Mouse (Mus musculus) neural tube, embryonic 15.5 days (tissue): ENCODE results near the gene Slc7a6. TPM values are rescaled to one million over a fixed set of nuclear protein-coding genes. Genes with fewer than 3 reads are reported as not detected.

Experiments
- ATAC-seq: fragments of 200-750 bp; cut with Nextera tagmentation; 2 replicates; pipeline ENCODE4 v1.8.0; 2017; ENCODE audit warnings: mild to moderate bottlenecking, moderate TSS enrichment, moderate library complexity; ENCODE audit not compliant: low FRiP score
- H3K27ac ChIP-seq: fragments of 300-500 bp; sonication (generic); replicated peaks from 2 replicates; pipeline ENCODE4 v1.5.1; 2015; ENCODE audit warnings: mild to moderate bottlenecking, inconsistent platforms
- H3K27me3 ChIP-seq: fragments of 300-500 bp; sonication (generic); replicated peaks from 2 replicates; pipeline ENCODE4 v1.6.1; 2015; ENCODE audit warnings: inconsistent platforms
- H3K36me3 ChIP-seq: fragments of 300-500 bp; sonication (generic); 2 replicates; pipeline ENCODE4 v1.6.1; 2015; ENCODE audit warnings: inconsistent platforms
- H3K4me1 ChIP-seq: fragments of 300-500 bp; sonication (generic); 2 replicates; pipeline ENCODE4 v1.6.1; 2015; ENCODE audit warnings: inconsistent platforms
- H3K4me2 ChIP-seq: fragments of 300-500 bp; sonication (generic); 2 replicates; pipeline ENCODE4 v1.6.1; 2015; ENCODE audit warnings: inconsistent platforms, mild to moderate bottlenecking, moderate library complexity
- H3K4me3 ChIP-seq: fragments of 300-500 bp; sonication (generic); replicated peaks from 2 replicates; pipeline ENCODE4 v1.5.1; 2015; ENCODE audit warnings: mild to moderate bottlenecking, inconsistent platforms
- H3K9ac ChIP-seq: fragments of 300-500 bp; sonication (generic); replicated peaks from 2 replicates; pipeline ENCODE4 v1.6.1; 2015; ENCODE audit warnings: mild to moderate bottlenecking, inconsistent platforms
- H3K9me3 ChIP-seq: fragments of 300-500 bp; sonication (generic); replicated peaks from 2 replicates; pipeline ENCODE4 v1.6.1; 2016; ENCODE audit warnings: inconsistent platforms
- WGBS: fragments of 180-500 bp; shearing (Covaris S2); methylation state at CpG from one replicate; pipeline ENCODE4 v1.1.7; 2015; ENCODE audit warnings: mixed read lengths; 5-methylcytosine and 5-hydroxymethylcytosine counted together
- polyA plus RNA-seq: library from polyadenylated mRNA; unstranded; fragments of >200 nt; fragmentation: Nextera tagmentation; extraction: Ambion mirVana; gene quantifications from 2 replicates; pipeline ENCODE4 v1.2.1, GENCODE M21; 2015

Gene Slc7a6
- polyA plus RNA-seq, 1 experiment from 2014 or later: 55.6 TPM

DNA sequence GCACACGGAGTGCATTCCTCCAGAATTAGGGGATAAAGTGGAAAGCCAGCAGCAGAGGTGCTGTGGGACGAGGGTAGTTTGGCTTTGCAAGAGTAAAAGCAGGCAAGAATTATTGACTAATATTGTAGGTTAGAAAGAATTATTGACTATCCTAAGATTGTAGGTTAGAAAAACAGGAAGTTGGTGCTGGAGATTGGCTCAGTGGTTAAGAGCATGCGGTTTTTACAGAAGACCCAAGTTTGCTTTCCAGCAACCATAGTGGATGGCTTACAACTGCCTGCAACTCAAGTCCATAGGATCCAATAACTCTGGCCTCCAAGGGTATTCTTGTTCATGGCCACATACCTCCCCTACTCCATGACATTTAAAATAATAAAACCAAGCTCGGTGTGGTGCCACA lies 22.6 kb upstream of the Slc7a6 start:
- Histone ChIP-seq H3K4me3 (no peak overlapping the region), H3K4me2 (no peak overlapping the region), H3K9ac (no peak overlapping the region), H3K36me3 (no peaks in the 10 kb centered on the region), H3K9me3 (no peaks in the 10 kb centered on the region), H3K4me1 (peaks cover 11% of the 10 kb centered on the region), H3K27ac (no peak overlapping the region), H3K27me3 (no peaks in the 10 kb centered on the region)
- WGBS: 94% methylated on average over 4 of the region's 4 CpGs
- ATAC-seq: no peak

DNA sequence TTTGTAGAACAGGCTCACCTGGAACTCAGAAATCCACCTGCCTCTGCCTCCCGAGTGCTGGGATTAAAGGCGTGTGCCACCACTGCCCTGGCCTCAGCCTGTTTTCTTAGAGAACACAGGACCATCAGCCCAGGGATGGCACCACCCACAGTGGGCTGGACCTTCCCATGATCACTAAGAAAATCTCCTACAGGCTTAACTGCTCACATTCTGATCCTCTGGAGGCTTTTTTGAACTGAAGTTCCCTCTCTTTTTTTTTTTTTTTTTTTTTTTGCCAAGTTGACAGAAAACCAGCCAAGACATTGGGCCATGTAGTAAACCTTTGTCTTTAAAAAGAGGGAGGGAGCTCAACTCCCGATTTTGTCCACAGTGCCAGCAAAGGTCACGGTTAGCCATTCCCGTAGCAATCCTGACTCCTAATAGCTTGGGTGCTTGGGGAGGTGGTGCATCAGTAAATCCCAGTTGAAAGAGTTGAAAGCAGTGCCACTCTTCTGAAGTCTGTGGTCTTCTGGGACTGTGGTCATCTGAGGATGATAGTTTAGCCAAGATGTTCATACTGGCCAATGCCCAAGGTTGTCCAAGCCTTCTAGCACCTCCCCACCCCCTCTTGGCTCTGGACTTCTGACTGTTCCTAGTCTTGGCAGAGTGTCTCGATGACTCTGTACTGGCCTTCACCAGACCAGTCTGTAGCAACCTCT lies 20.6 kb upstream of the Slc7a6 start:
- no peaks in the 10 kb centered on the region for H3K36me3 ChIP-seq
- H3K4me1 ChIP-seq: peaks cover 21% of the 10 kb centered on the region
- no peak for ATAC-seq
- no peak overlapping the region for H3K4me2 ChIP-seq
- no peak overlapping the region for H3K4me3 ChIP-seq
- H3K27me3 ChIP-seq: no peaks in the 10 kb centered on the region
- no peak overlapping the region for H3K27ac ChIP-seq
- no peak overlapping the region for H3K9ac ChIP-seq
- H3K9me3 ChIP-seq: no peaks in the 10 kb centered on the region
- WGBS: 86% methylated on average over 6 of the region's 6 CpGs

DNA sequence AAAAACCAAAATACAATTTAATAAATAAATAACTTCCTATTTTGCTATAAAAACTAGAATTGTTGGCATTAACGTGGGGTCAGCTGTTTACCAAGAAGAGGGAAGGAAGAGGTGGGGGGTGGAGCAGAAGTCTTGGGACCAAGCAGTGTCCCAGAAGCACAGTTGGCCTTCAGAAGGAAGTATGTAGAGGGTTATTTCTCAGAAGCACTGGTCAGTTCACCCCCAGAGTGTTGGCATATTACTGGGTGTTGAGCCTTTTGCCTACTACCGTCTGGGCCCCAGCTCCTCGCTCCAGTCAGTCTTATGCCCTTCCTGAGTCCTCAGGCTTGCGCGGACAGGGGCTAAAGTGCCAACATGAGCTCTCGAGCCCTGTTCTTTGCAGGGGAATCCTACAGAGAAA lies 19.6 kb upstream of the Slc7a6 start:
- Histone ChIP-seq H3K9me3 (no peaks in the 10 kb centered on the region), H3K27ac (no peak overlapping the region), H3K4me2 (no peak overlapping the region), H3K4me1 (peaks cover 21% of the 10 kb centered on the region), H3K27me3 (no peaks in the 10 kb centered on the region), H3K9ac (no peak overlapping the region), H3K4me3 (no peak overlapping the region), H3K36me3 (no peaks in the 10 kb centered on the region)
- WGBS: 90% methylated on average over 6 of the region's 6 CpGs
- no peak for ATAC-seq

DNA sequence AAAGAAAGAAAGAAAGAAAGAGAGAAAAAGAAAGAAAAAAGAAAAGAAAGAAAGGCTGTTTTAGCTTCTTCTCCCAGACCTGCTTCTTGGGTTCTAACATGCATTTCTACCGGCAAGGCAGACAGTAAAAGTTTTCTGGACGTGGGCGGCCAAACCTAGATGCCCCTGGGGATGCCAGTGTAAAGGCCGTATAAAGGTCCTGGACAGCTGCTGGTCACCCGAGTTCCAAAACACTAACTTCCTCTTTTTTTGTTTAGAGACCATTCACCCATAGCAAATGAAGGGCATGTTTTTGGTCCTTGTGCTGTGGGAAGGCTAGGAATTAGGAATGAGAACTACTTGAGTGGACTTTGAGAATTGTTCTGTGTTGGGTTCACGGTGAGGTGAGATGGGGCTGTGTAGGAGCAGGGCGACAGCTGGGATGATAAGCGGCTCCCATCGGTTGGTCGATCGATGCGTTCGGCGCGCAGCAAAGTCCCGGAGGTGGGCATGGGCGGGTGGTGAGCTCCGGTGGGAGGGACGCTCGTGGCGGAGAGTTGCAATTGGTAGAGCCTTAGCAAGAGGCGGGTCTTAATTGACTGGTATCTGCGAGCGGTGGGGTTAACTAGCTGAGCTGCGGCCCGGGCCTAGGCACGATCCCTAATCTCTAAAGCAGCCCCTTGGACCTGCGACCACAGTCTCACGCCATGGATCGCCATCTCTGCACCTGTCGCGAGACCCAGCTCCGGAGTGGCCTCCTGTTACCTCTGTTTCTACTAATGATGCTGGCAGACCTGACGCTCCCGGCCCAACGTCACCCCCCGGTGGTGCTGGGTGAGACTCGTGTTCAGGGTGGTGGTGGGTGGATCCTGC lies 18.6 kb upstream of the Slc7a6 start, which contains the start of gene Pla2g15:
Gene Pla2g15 (plus strand): TSS at position 599 of the 852 bp plus-strand sequence.
- Histone ChIP-seq H3K4me2 (peak within 1 kb of the TSS; percentile 82), H3K9me3 (no peaks in the 10 kb centered on the region), H3K9ac (peak within 1 kb of the TSS; percentile 82), H3K36me3 (peaks cover 6% of the 10 kb centered on the region), H3K27me3 (no peaks in the 10 kb centered on the region), H3K4me1 (peaks cover 21% of the 10 kb centered on the region), H3K27ac (peak within 1 kb of the TSS; percentile 72), H3K4me3 (peak within 1 kb of the TSS; percentile 93)
- peak; percentile 98 for ATAC-seq
- WGBS: 1% methylated on average over 38 of the region's 38 CpGs

DNA sequence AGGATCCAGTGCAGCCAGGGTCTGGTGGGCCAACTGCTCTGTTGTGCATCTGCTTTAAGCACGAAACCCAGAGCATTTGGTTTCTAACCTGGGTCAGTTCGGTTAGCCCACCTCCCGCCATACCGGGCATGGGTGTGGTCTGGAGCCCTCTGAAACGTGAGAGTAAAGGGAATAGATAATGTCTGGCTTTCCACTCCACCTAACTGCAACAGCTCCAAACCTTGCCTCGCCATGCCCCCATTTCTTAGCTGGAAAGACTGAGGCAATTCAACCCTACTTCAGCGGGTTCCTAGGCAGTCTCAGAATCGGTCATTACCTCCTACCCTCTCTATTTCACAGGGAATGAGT lies 18.0 kb upstream of the Slc7a6 start:
- peak overlapping the region; percentile 82 for H3K9ac ChIP-seq
- H3K4me3 ChIP-seq: peak overlapping the region; percentile 93
- H3K27me3 ChIP-seq: no peaks in the 10 kb centered on the region
- 21% methylated on average over 8 of the region's 8 CpGs for WGBS
- H3K4me2 ChIP-seq: peak overlapping the region; percentile 82
- no peaks in the 10 kb centered on the region for H3K9me3 ChIP-seq
- H3K36me3 ChIP-seq: peaks cover 10% of the 10 kb centered on the region
- H3K27ac ChIP-seq: peak overlapping the region; percentile 72
- ATAC-seq: no peak; the same call in 1 of the 2 replicates
- H3K4me1 ChIP-seq: peaks cover 21% of the 10 kb centered on the region

DNA sequence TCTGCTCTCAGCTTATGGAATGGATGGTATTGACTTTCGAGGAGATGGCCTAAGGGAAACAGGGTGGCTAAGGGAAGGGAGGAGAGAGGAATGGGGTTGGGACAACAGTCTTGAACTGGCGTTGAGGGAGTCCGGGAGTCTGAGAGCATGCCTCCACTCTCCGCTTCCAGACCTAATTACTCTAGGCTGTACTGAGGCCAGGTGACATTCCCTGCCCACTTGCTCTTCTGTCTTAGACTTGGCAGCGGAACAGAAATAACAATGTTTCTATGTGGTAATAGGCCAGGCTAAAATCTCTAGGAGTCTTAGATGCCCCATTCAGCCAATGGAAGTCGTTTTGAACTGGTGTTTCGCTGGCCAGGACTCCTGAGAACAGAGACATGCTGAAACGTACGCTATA lies 17.6 kb upstream of the Slc7a6 start:
- peak overlapping the region; percentile 82 for H3K4me2 ChIP-seq
- H3K4me1 ChIP-seq: peaks cover 21% of the 10 kb centered on the region
- H3K9me3 ChIP-seq: no peaks in the 10 kb centered on the region
- 84% methylated on average over 9 of the region's 9 CpGs for WGBS
- H3K36me3 ChIP-seq: peaks cover 12% of the 10 kb centered on the region
- H3K27ac ChIP-seq: no peak overlapping the region
- no peaks in the 10 kb centered on the region for H3K27me3 ChIP-seq
- H3K9ac ChIP-seq: peak overlapping the region; percentile 82
- ATAC-seq: no peak
- H3K4me3 ChIP-seq: peak overlapping the region; percentile 93

DNA sequence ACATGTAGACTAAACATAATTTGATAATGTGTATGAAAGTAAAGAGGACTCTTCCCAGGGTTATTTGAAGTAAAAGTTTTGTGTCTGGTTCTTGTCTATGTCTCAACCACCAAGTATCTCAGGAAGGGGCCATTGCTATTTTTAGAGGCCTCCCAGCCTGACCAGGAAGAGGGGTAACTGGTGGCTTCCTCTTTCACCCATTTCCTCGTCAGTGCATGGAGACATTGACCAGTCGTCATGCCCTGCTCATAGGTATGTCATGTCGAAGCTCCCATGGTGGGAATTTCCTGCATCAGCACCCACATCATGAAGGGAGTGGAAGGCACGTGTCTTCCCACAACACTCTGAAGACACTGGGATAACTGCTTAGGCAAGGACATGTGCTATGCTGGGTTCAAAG lies 15.8 kb upstream of the Slc7a6 start:
- no peaks in the 10 kb centered on the region for H3K27me3 ChIP-seq
- H3K4me3 ChIP-seq: no peak overlapping the region
- H3K36me3 ChIP-seq: peaks cover 20% of the 10 kb centered on the region
- H3K27ac ChIP-seq: no peak overlapping the region
- 85% methylated on average over 4 of the region's 4 CpGs for WGBS
- no peak for ATAC-seq
- H3K9me3 ChIP-seq: no peaks in the 10 kb centered on the region
- H3K4me2 ChIP-seq: no peak overlapping the region
- H3K4me1 ChIP-seq: peaks cover 21% of the 10 kb centered on the region
- no peak overlapping the region for H3K9ac ChIP-seq

DNA sequence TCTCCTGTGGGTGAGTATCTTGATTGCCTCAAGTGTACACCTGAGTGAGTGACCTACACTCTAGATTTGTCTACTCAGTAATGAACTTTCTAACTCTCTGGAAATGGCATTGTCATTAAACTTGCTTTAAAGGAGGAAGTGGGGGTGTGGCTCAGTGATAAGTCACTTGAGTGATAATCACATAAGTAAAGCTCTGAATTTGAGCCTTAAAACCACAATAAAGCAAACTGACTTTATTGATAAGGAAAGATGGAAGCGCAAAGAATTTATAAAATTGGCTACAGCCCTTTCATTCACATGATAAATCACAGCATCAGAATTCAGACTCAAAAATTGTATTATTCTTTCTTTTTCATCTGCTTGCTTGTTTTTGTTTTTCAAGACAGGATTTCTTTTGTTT lies 11.2 kb upstream of the Slc7a6 start:
- Histone ChIP-seq H3K27ac (no peak overlapping the region), H3K4me2 (no peak overlapping the region), H3K9ac (no peak overlapping the region), H3K4me3 (no peak overlapping the region), H3K4me1 (no peaks in the 10 kb centered on the region), H3K27me3 (no peaks in the 10 kb centered on the region), H3K36me3 (peaks cover 62% of the 10 kb centered on the region), H3K9me3 (no peaks in the 10 kb centered on the region)
- no peak for ATAC-seq
- WGBS: 100% methylated on average over 1 of the region's 1 CpGs

DNA sequence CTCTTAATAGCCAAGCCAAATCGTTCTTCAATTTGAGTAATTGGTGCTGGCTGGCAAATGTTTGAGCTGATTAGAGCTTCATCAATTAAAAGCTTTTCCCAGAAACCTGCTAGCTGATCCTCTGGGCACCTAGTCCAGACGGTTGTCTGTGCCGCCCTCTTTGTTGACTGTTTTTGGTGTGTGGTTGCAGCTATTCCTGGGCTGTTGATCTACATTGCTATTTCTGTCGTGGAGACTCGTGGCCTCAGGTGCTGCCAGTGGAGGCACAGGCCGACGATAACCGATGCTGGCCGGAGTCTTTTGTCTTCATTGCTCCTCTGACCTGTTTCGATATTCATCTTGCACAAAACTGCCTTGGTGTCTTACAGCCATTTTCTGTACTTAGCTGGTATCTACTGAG lies 10.3 kb upstream of the Slc7a6 start:
- Histone ChIP-seq H3K36me3 (peaks cover 71% of the 10 kb centered on the region), H3K27ac (no peak overlapping the region), H3K9ac (no peak overlapping the region), H3K9me3 (no peaks in the 10 kb centered on the region), H3K4me3 (no peak overlapping the region), H3K27me3 (no peaks in the 10 kb centered on the region), H3K4me1 (no peaks in the 10 kb centered on the region), H3K4me2 (no peak overlapping the region)
- ATAC-seq: no peak
- WGBS: 93% methylated on average over 10 of the region's 10 CpGs

DNA sequence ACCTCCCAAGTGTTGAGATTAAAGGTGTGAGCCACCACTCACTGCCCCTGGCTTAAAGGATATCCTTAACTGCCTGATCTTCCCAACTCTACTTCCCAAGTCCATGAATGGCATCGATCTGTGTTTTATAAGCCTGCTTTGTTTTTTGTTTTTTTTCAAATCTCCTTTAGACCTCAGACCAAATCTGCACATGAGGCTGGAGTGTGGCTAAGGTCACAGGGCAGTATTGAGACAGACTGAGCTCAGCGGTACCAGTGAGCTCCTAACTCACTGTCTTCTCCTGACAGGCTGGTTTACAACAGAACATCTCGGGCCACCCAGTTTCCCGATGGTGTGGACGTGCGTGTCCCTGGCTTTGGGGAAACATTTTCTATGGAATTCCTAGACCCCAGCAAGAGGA lies 8.8 kb upstream of the Slc7a6 start:
- Histone ChIP-seq H3K27ac (no peak overlapping the region), H3K36me3 (peaks cover 78% of the 10 kb centered on the region), H3K4me2 (no peak overlapping the region), H3K9me3 (no peaks in the 10 kb centered on the region), H3K9ac (no peak overlapping the region), H3K4me3 (no peak overlapping the region), H3K4me1 (no peaks in the 10 kb centered on the region), H3K27me3 (no peaks in the 10 kb centered on the region)
- no peak for ATAC-seq
- 91% methylated on average over 6 of the region's 6 CpGs for WGBS

DNA sequence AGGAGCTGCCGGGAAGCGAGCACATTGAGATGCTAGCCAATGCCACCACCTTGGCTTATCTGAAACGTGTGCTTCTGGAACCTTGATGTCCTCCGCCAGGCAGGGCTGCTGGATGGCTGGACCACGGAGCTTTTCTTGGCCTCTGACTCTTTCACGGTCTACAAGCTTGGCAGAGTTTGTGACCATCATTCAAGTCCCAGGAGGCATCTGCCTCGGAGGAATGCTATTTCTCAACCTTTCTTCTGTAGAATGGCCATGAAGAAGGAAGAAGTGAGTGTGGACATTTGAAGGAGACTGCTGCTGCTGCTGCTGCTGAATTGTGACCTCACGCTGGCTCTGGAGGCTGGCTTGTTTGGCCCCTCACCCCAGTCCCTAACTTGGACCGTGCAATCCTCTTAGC lies 5.4 kb upstream of the Slc7a6 start:
- Histone ChIP-seq H3K4me1 (peaks cover 7% of the 10 kb centered on the region), H3K27me3 (no peaks in the 10 kb centered on the region), H3K27ac (no peak overlapping the region), H3K4me2 (no peak overlapping the region), H3K9me3 (no peaks in the 10 kb centered on the region), H3K9ac (no peak overlapping the region), H3K4me3 (no peak overlapping the region), H3K36me3 (peaks cover 60% of the 10 kb centered on the region)
- no peak for ATAC-seq
- WGBS: 93% methylated on average over 9 of the region's 9 CpGs

DNA sequence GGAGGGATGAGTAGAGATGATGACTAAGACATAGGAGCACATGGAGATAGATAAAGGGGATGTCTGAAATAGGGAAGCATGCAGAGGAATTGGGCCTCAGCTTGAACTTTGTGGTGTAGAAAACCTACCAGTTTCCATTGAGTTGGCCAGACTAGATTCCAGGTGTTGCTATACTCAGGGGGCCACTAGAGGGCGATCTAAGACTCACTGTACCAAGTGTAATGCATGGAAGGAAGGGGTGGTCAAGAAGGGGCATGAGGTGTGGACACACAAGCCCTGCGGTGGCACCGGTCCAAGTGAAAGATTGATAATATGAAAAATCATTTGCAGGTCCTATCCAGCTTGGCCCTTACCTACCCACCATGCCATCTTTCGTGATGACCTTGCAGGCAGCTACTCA lies 3.2 kb upstream of the Slc7a6 start:
- H3K27me3 ChIP-seq: no peaks in the 10 kb centered on the region
- no peak overlapping the region for H3K27ac ChIP-seq
- H3K9ac ChIP-seq: no peak overlapping the region
- H3K36me3 ChIP-seq: peaks cover 41% of the 10 kb centered on the region
- no peaks in the 10 kb centered on the region for H3K9me3 ChIP-seq
- peaks cover 16% of the 10 kb centered on the region for H3K4me1 ChIP-seq
- ATAC-seq: no peak
- H3K4me2 ChIP-seq: no peak overlapping the region
- H3K4me3 ChIP-seq: no peak overlapping the region
- WGBS: 49% methylated on average over 4 of the region's 4 CpGs
